Mouse (Mus musculus) lung, postnatal 0 days (tissue): Measurements from ENCODE around the gene Tsc1. TPM values are rescaled to one million over a fixed set of nuclear protein-coding genes. Genes with fewer than 3 reads are reported as not detected.
A peak's percentile ranks its signal among the peaks of the same experiment; 100 is the strongest.

Source experiments
- ATAC-seq: fragments of 200-750 bp; cut with Nextera tagmentation; 2 replicates; pipeline ENCODE4 v1.8.0; 2017; ENCODE audit warnings: moderate library complexity
- DNase-seq: peaks from one replicate; pipeline ENCODE4 v3.0.0-alpha.2; 2016; ENCODE audit warnings: low spot score
- H3K27ac ChIP-seq: fragments of 300-500 bp; sonication (generic); 2 replicates; pipeline ENCODE4 v1.5.1; 2014; ENCODE audit warnings: antibody characterized with exemption, mild to moderate bottlenecking, low read length, mixed read lengths
- H3K27me3 ChIP-seq: fragments of 300-500 bp; sonication (generic); replicated peaks from 2 replicates; pipeline ENCODE4 v1.6.1; 2014; ENCODE audit warnings: low read length, mixed read lengths; ENCODE audit not compliant: insufficient read depth
- H3K36me3 ChIP-seq: fragments of 300-500 bp; sonication (generic); 2 replicates; pipeline ENCODE4 v1.6.1; 2014; ENCODE audit warnings: low read length, mixed read lengths; ENCODE audit not compliant: insufficient read depth
- H3K4me1 ChIP-seq: fragments of 300-500 bp; sonication (generic); 2 replicates; pipeline ENCODE4 v1.6.1; 2014; ENCODE audit warnings: antibody characterized with exemption, low read depth, low read length, mixed read lengths; ENCODE audit not compliant: insufficient read depth
- H3K4me2 ChIP-seq: fragments of 300-500 bp; sonication (generic); replicated peaks from 2 replicates; pipeline ENCODE4 v1.6.1; 2014; ENCODE audit warnings: low read depth, mild to moderate bottlenecking, low read length, moderate library complexity, mixed read lengths
- H3K4me3 ChIP-seq: fragments of 300-500 bp; sonication (generic); 2 replicates; pipeline ENCODE4 v1.5.1; 2014; ENCODE audit warnings: low read depth, low read length
- H3K9ac ChIP-seq: fragments of 300-500 bp; sonication (generic); replicated peaks from 2 replicates; pipeline ENCODE4 v1.6.1; 2014; ENCODE audit warnings: low read depth, mild to moderate bottlenecking
- H3K9me3 ChIP-seq: fragments of 300-500 bp; sonication (generic); 2 replicates; pipeline ENCODE4 v1.6.1; 2016; ENCODE audit warnings: low read length, mixed read lengths
- CTCF ChIP-seq: IDR thresholded peaks from 2 replicates; pipeline ENCODE4 v1.5.1; 2016; ENCODE audit warnings: antibody characterized with exemption, mild to moderate bottlenecking
- EP300 ChIP-seq: IDR thresholded peaks from 2 replicates; pipeline ENCODE4 v1.6.1; 2016; ENCODE audit warnings: antibody characterized with exemption, mild to moderate bottlenecking, control low read depth
- WGBS: fragments of 180-500 bp; shearing (Covaris S2); extraction: QIAGEN DNeasy Blood & Tissue Kit; methylation state at CpG from one replicate; pipeline ENCODE4 v1.1.7; 2014; 5-methylcytosine and 5-hydroxymethylcytosine counted together
- polyA plus RNA-seq: library from polyadenylated mRNA; unstranded; fragments of >200 nt; fragmentation: Nextera tagmentation; extraction: Ambion mirVana; gene quantifications from 2 replicates; pipeline ENCODE4 v1.2.1, GENCODE M21; 2015

The Tsc1 gene
- polyA plus RNA-seq, 1 experiment from 2014 or later: 7.3 TPM

DNA sequence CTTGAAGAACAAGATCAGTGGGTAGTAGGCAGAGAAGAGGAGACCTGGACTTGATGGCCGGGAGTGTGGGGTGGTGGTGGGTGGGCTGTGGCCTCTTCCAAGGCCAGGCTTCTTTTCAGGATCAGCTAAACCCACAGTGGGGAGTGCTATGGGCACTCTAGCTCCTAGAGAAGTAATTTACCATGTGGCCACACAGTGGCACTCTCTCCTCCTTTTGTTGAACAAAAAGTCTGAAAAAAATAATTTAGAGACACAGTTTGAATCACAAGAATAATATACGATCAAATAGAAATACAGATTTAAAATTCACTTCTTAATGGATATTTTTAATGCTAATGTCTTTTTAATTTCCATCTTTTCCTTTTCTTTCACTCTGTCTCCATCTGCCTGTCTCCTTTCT, 13.0 kb upstream of the Tsc1 start:
- peak; percentile 7 for DNase-seq
- Histone ChIP-seq H3K27ac (no peak overlapping the region), H3K9me3 (no peaks in the 10 kb centered on the region), H3K9ac (no peak overlapping the region), H3K4me1 (no peaks in the 10 kb centered on the region), H3K36me3 (no peaks in the 10 kb centered on the region), H3K4me3 (no peak overlapping the region), H3K4me2 (no peak overlapping the region), H3K27me3 (no peaks in the 10 kb centered on the region)
- no peak for ATAC-seq
- no peak for TF ChIP-seq EP300
- peak; percentile 25; the same call in 1 of the 2 replicates for TF ChIP-seq CTCF
- 47% methylated on average over 2 of the region's 2 CpGs for WGBS

DNA sequence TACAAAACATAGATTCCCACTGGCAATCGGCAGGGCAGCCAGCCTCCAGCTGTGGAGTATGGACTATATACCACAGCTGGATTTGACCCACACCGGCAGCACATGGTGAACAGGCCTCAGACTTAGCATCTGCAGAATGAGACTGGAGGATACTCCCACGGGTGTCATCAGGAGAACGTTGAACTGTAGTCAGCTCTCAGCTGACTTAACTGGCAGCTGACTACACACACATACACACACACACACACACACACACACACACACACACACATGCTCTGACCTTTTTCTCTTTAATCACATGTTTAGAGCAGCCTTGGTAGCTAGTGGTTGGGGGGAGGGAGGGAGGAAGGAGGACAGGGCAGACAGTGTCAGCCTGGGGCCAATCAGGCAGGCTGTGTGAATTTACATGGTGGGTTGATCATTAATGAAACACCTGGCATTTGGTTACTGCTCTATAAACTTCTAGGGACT, 11.1 kb upstream of the Tsc1 start:
- WGBS: 47% methylated on average over 4 of the region's 4 CpGs
- Histone ChIP-seq H3K4me3 (no peak overlapping the region), H3K36me3 (no peaks in the 10 kb centered on the region), H3K9me3 (no peaks in the 10 kb centered on the region), H3K9ac (no peak overlapping the region), H3K4me1 (no peaks in the 10 kb centered on the region), H3K27me3 (no peaks in the 10 kb centered on the region), H3K27ac (no peak overlapping the region), H3K4me2 (no peak overlapping the region)
- TF ChIP-seq EP300: no peak
- no peak for TF ChIP-seq CTCF
- no peak for ATAC-seq
- DNase-seq: peak; percentile 11

DNA sequence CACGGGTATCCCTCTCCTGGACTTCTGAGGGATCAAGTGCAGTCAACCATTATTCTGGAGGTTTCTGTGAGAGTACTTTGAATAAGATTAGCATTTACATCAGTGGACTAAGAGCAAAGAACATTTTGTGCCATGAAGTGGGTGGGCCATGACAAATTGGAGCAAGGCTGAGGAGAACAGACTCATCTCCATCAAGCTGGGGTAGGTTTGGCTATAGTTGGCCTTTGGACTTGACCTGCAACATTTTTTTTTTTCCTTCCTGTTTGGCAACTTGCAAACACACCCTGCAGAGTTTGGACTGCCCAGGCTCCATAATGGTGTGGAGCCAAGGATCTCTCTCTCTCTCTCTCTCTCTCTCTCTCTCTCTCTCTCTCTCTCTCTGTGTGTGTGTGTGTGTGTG, 8.4 kb upstream of the Tsc1 start:
- WGBS: 68% methylated on average over 1 of the region's 1 CpGs
- H3K4me2 ChIP-seq: no peak overlapping the region
- no peak overlapping the region for H3K27ac ChIP-seq
- no peaks in the 10 kb centered on the region for H3K9me3 ChIP-seq
- H3K27me3 ChIP-seq: no peaks in the 10 kb centered on the region
- no peak overlapping the region for H3K4me3 ChIP-seq
- H3K4me1 ChIP-seq: no peaks in the 10 kb centered on the region
- no peak overlapping the region for H3K9ac ChIP-seq
- DNase-seq: no peak
- TF ChIP-seq EP300 (no peak), CTCF (no peak)
- no peaks in the 10 kb centered on the region for H3K36me3 ChIP-seq
- ATAC-seq: no peak

DNA sequence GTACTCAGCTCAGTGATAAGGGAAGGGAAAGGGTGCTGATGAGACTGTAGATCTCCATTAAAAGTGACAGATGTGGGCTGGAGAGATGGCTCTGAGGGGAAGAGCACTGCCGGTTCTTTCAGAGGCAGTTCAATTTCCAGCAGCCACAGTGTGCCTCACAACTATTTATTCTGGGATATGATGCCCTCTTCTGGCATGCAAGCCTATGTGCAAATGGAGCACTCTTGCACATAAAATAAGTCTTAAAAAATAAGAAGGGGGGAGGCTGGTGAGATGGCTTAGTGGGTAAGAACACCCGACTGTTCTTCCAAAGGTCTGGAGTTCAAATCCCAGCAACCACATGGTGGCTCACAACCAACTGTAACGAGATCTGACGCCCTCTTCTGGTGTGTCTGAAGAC, 7.9 kb upstream of the Tsc1 start:
- no peak overlapping the region for H3K27ac ChIP-seq
- no peak for ATAC-seq
- DNase-seq: no peak
- H3K9ac ChIP-seq: no peak overlapping the region
- H3K9me3 ChIP-seq: no peaks in the 10 kb centered on the region
- no peaks in the 10 kb centered on the region for H3K4me1 ChIP-seq
- H3K4me3 ChIP-seq: no peak overlapping the region
- no peaks in the 10 kb centered on the region for H3K36me3 ChIP-seq
- TF ChIP-seq EP300: no peak
- peak; percentile 3; the same call in 1 of the 2 replicates for TF ChIP-seq CTCF
- 41% methylated on average over 4 of the region's 4 CpGs for WGBS
- H3K27me3 ChIP-seq: no peaks in the 10 kb centered on the region
- H3K4me2 ChIP-seq: no peak overlapping the region

DNA sequence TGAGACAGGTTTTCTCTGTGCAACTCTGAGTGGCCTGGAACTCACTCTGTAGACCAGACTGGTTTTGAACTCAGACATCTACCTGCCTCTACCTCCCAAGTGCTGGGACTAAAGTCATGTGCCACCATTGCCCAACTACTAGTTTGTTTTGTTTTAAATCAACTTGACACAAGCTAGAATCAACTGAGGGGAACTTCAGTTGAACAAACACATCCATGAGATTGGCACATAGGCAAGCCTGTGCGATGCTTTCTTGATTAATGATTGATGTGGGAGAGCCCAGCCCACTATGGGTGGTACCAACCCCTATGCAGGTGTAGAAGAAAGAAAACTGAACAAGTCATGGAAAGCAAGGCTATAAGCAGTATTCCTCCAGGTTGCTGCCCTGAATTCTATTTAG, 5.8 kb upstream of the Tsc1 start:
- ATAC-seq (no peak), DNase-seq (no peak)
- TF ChIP-seq EP300 (no peak), CTCF (no peak)
- H3K9ac ChIP-seq: no peak overlapping the region
- H3K4me2 ChIP-seq: no peak overlapping the region
- H3K4me1 ChIP-seq: no peaks in the 10 kb centered on the region; the same call in 1 of the 2 replicates
- H3K27ac ChIP-seq: no peak overlapping the region
- WGBS: 50% methylated on average over 1 of the region's 1 CpGs
- H3K36me3 ChIP-seq: no peaks in the 10 kb centered on the region
- no peaks in the 10 kb centered on the region for H3K9me3 ChIP-seq
- no peaks in the 10 kb centered on the region for H3K27me3 ChIP-seq
- no peak overlapping the region for H3K4me3 ChIP-seq

DNA sequence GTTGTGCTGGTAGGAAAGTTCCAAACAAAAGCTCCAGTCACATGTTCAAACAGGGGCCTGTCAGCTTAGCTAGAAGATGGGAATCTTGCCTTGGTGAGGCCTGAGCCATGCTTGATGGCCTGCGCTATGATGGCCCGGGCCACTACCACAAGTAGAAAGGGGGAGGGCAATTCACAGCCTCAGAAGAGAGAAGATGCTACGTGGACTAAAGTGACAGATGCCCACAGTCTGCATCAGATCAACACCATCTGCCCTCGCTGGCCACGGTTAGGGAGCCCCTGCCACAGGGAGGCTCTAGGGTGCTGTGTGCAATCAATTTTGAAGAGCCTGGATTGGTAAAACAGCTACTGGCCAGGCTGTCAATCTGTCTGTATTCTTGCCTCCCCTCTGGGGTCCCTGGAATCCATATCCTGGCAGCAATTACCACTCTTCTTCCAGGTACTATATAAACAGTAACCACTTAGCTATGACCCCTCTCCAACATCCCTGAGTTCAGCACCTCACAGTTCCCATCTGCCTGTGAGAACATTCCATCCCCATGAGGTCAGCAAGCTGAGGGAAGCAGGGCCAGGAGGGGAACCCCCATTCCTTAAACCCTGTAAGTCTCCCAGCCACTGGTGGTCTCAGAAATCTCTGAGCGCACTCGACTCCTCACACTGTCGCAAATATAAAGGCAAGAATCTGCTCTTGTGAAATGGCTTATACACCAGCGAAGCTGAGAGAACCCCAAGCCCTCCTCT, 3.8 kb upstream of the Tsc1 start:
- ATAC-seq: no peak
- no peak overlapping the region for H3K9ac ChIP-seq
- no peak overlapping the region for H3K4me3 ChIP-seq
- H3K4me1 ChIP-seq: no peaks in the 10 kb centered on the region; the same call in 1 of the 2 replicates
- no peak overlapping the region for H3K27ac ChIP-seq
- TF ChIP-seq CTCF: no peak
- no peak for DNase-seq
- H3K36me3 ChIP-seq: no peaks in the 10 kb centered on the region
- no peaks in the 10 kb centered on the region for H3K9me3 ChIP-seq
- no peaks in the 10 kb centered on the region for H3K27me3 ChIP-seq
- H3K4me2 ChIP-seq: no peak overlapping the region
- WGBS: 57% methylated on average over 9 of the region's 9 CpGs
